Mouse (Mus musculus) C2C12 (cell line): ENCODE data around the gene P2rx1.

Source experiments
- CTCF ChIP-seq: IDR thresholded peaks from one replicate; pipeline ENCODE4 v1.5.1; 2011; ENCODE audit not compliant: control insufficient read depth, insufficient read depth, insufficient read length
- MAX ChIP-seq: IDR thresholded peaks from one replicate; pipeline ENCODE4 v1.6.1; 2011; ENCODE audit warnings: mild to moderate bottlenecking, control low read depth
- MYOD1 ChIP-seq: IDR thresholded peaks from one replicate; pipeline ENCODE4 v1.6.1; 2011; ENCODE audit warnings: low read depth; ENCODE audit not compliant: control insufficient read depth, insufficient read length
- USF1 ChIP-seq: IDR thresholded peaks from one replicate; pipeline ENCODE4 v1.6.1; 2011; ENCODE audit warnings: low read depth, mild to moderate bottlenecking, control low read depth, moderate library complexity

DNA sequence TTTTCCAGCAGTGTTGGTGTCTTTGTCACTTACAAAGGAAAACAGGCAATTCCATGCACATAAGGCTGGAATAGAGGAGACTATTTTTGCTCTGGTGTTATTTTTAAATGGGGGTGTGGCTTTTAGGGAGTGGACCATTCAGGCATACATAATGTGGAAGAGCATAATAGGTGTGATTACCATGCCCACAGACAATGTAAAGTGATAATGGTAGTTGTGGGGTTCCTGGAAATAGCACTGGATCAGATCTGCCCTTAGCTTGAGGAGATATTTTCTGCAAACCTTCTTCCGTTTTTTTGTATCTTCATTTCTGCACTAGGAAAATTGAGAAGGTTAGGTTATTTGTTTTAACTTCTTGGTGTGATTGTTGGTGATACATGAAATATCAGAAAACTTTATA, 53.9 kb downstream of the P2rx1 start:
- TF ChIP-seq CTCF (no peak), MYOD1 (no peak), USF1 (no peak), MAX (no peak)
